Mouse (Mus musculus) cerebellum, adult 2 months (tissue): Measurements from ENCODE around the gene Slc24a3.

Experiments used
- CTCF ChIP-seq: fragments of 200-500 bp; IDR thresholded peaks from 2 replicates; pipeline ENCODE4 v1.5.1; 2011; ENCODE audit warnings: low read depth, mild to moderate bottlenecking, control low read depth, low read length, moderate library complexity, borderline replicate concordance; ENCODE audit not compliant: insufficient read depth
- POLR2A ChIP-seq: fragments of 200-500 bp; IDR thresholded peaks from 2 replicates; pipeline ENCODE4 v1.6.1; 2011; ENCODE audit warnings: low read length, control low read depth, borderline replicate concordance; ENCODE audit not compliant: insufficient read depth

GRCm38 (mm10) chr2:145557361-145557931 is 389.9 kb downstream of the Slc24a3 start:
- TF ChIP-seq CTCF: peak; percentile 9; the same call in 1 of the 2 replicates
- no peak for TF ChIP-seq POLR2A
